Mouse (Mus musculus): ENCODE results near the gene Gm16181. TPM values are rescaled to one million over a fixed set of nuclear protein-coding genes. Genes with fewer than 3 reads are reported as not detected.

Gene Gm16181
- polyA plus RNA-seq, 1 experiment, result not detected

DNA sequence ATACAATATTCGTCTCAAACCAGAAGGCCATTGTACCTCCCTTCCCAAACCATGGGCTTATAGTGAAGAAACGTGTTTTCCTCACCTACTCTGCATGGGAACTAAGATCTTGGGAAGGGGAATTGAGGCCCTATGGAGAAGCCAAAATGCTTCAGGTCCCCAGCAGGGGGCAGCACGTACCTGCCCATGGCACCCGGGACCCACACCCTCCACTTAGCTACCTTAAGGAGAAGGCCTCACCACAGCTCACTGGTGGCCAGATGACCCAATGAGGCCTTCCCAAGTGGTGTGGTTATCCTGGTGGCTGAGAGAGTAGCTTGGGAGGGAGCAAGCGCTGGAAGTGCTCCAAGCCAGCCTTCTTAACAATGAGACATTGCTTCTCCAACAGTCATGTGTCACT is 42.1 kb upstream of the Gm16181 start:
- Histone ChIP-seq H3K36me3 (ENCODE audit: control insufficient read depth, insufficient read depth, low read length) (no peaks in the 10 kb centered on the region), H3K4me3 (ENCODE audit: control insufficient read depth, low read depth, low read length) (no peak overlapping the region), H3K4me1 (ENCODE audit: control insufficient read depth, insufficient read depth, low read length) (no peaks in the 10 kb centered on the region), H3K27me3 (ENCODE audit: control insufficient read depth, insufficient read depth, low read length) (no peaks in the 10 kb centered on the region), H3K27ac (ENCODE audit: control insufficient read depth, insufficient read depth, low read depth, low read length) (no peak overlapping the region)
- TF ChIP-seq POLR2A (IDR thresholded peaks at IDR 0.05; ENCODE audit: control insufficient read depth, low read depth, low read length), result no peak
- peak; percentile 82; the same call in 1 of the 2 replicates for TF ChIP-seq CTCF (IDR thresholded peaks at IDR 0.05; ENCODE audit: control insufficient read depth, insufficient read depth, insufficient replicate concordance, low read depth, low read length)

DNA sequence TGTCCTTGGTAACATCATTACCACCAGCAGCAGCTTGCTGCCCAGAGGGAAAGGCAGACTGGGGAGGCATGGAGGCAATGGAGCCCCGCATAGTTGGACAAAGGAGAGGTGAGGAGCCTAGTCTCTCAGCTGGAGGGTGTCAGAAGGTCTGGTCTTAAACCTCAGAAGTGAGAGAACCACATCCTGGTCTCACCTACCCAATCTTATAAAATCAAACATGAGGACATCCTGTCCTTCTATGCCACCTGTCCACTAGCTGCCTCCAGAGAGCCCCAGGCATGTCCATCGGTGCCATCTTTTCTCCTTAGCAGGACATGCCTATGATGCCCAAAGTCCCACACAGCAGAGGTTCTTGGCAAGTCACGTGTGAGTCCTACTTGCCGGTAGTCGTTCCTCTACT is 40.5 kb upstream of the Gm16181 start:
- TF ChIP-seq POLR2A (IDR thresholded peaks at IDR 0.05; ENCODE audit: control insufficient read depth, low read depth, low read length) (no peak), CTCF (IDR thresholded peaks at IDR 0.05; ENCODE audit: control insufficient read depth, insufficient read depth, insufficient replicate concordance, low read depth, low read length) (no peak)
- Histone ChIP-seq H3K4me3 (ENCODE audit: control insufficient read depth, low read depth, low read length) (no peak overlapping the region), H3K27ac (ENCODE audit: control insufficient read depth, insufficient read depth, low read depth, low read length) (no peak overlapping the region), H3K36me3 (ENCODE audit: control insufficient read depth, insufficient read depth, low read length) (no peaks in the 10 kb centered on the region), H3K4me1 (ENCODE audit: control insufficient read depth, insufficient read depth, low read length) (no peaks in the 10 kb centered on the region), H3K27me3 (ENCODE audit: control insufficient read depth, insufficient read depth, low read length) (no peaks in the 10 kb centered on the region)

GRCm38 (mm10) chr17:35185639-35186611 is 34.7 kb upstream of the Gm16181 start:
- H3K4me1 ChIP-seq (ENCODE audit: control insufficient read depth, insufficient read depth, low read length), result peaks cover 10% of the 10 kb centered on the region
- peak overlapping the region; percentile 17 for H3K4me3 ChIP-seq (ENCODE audit: control insufficient read depth, low read depth, low read length)
- H3K27me3 ChIP-seq (ENCODE audit: control insufficient read depth, insufficient read depth, low read length), result no peaks in the 10 kb centered on the region
- no peaks in the 10 kb centered on the region for H3K36me3 ChIP-seq (ENCODE audit: control insufficient read depth, insufficient read depth, low read length)
- no peak overlapping the region for H3K27ac ChIP-seq (ENCODE audit: control insufficient read depth, insufficient read depth, low read depth, low read length)
- TF ChIP-seq CTCF (IDR thresholded peaks at IDR 0.05; ENCODE audit: control insufficient read depth, insufficient read depth, insufficient replicate concordance, low read depth, low read length) (no peak), POLR2A (IDR thresholded peaks at IDR 0.05; ENCODE audit: control insufficient read depth, low read depth, low read length) (no peak)

DNA sequence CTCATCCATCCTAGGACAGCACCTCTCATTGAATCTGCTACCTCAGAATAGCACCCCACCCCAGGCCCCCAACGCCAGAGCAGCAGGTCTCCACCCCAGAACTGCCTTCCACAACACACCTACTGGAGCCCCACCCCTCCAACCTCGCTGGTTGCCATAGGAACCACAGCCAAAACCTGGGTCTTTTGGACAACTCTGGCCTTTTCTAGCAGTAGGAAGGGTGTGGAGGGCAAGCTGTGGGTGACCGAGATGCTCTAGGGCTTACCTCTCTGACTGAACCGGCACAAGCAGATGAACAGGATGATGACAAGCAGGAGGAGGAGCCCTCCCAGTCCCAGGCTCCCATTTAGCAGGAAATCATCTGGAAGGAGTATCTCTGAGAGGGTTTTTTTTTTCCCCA is 34.0 kb upstream of the Gm16181 start:
- Histone ChIP-seq H3K36me3 (ENCODE audit: control insufficient read depth, insufficient read depth, low read length) (no peaks in the 10 kb centered on the region), H3K27me3 (ENCODE audit: control insufficient read depth, insufficient read depth, low read length) (no peaks in the 10 kb centered on the region), H3K4me1 (ENCODE audit: control insufficient read depth, insufficient read depth, low read length) (peaks cover 10% of the 10 kb centered on the region), H3K27ac (ENCODE audit: control insufficient read depth, insufficient read depth, low read depth, low read length) (no peak overlapping the region), H3K4me3 (ENCODE audit: control insufficient read depth, low read depth, low read length) (no peak overlapping the region)
- no peak for TF ChIP-seq CTCF (IDR thresholded peaks at IDR 0.05; ENCODE audit: control insufficient read depth, insufficient read depth, insufficient replicate concordance, low read depth, low read length)
- no peak for TF ChIP-seq POLR2A (IDR thresholded peaks at IDR 0.05; ENCODE audit: control insufficient read depth, low read depth, low read length)

GRCm38 (mm10) chr17:35187345-35187744 is 33.3 kb upstream of the Gm16181 start:
- Histone ChIP-seq H3K27me3 (ENCODE audit: control insufficient read depth, insufficient read depth, low read length) (no peaks in the 10 kb centered on the region), H3K27ac (ENCODE audit: control insufficient read depth, insufficient read depth, low read depth, low read length) (no peak overlapping the region)
- TF ChIP-seq POLR2A (IDR thresholded peaks at IDR 0.05; ENCODE audit: control insufficient read depth, low read depth, low read length) (no peak), CTCF (IDR thresholded peaks at IDR 0.05; ENCODE audit: control insufficient read depth, insufficient read depth, insufficient replicate concordance, low read depth, low read length) (no peak)

DNA sequence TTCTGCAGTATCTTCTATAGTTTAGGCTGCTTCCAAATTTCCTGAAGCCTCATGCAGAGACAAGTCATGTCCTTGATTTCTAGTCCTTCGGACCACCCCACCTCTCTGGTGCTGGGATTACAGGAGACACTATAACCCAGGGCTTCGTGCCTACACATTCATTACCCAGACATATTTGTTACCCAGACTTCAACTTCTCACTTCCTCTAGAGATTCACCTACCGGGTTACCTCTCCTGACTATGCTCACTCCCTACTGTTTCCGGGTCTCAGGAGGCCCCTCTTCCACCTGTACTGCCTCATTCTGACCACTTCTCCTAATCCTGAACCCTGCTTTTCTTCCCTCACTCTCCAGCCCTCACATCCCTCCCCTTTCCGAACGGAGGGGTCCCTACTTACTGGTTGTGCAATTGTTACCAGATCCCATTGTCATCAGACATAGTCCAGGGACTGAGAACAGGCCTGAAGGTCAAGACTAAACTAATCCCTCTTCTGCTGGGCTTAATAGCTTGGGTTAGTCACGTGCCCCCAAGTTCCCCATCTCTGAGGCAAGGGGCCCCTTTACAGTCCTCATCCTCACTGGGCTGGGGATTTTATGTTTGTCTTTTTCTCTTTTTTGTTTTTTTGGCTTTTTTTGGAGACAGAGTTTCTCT is 32.5 kb upstream of the Gm16181 start, which contains the start of gene Lst1:
Gene Lst1 (minus strand): TSS at position 481 of the 652 bp plus-strand sequence.
- no peaks in the 10 kb centered on the region for H3K27me3 ChIP-seq (ENCODE audit: control insufficient read depth, insufficient read depth, low read length)
- H3K27ac ChIP-seq (ENCODE audit: control insufficient read depth, insufficient read depth, low read depth, low read length), result no peak within 1 kb of the TSS
- TF ChIP-seq CTCF (IDR thresholded peaks at IDR 0.05; ENCODE audit: control insufficient read depth, insufficient read depth, insufficient replicate concordance, low read depth, low read length) (no peak), POLR2A (IDR thresholded peaks at IDR 0.05; ENCODE audit: control insufficient read depth, low read depth, low read length) (no peak)
- no peaks in the 10 kb centered on the region for H3K36me3 ChIP-seq (ENCODE audit: control insufficient read depth, insufficient read depth, low read length)
- no peak within 1 kb of the TSS for H3K4me3 ChIP-seq (ENCODE audit: control insufficient read depth, low read depth, low read length)
- peaks cover 10% of the 10 kb centered on the region for H3K4me1 ChIP-seq (ENCODE audit: control insufficient read depth, insufficient read depth, low read length)

More at GRCm38 (mm10) chr17:35187345-35187744, 33.3 kb upstream of the Gm16181 start:
- peaks cover 10% of the 10 kb centered on the region for H3K4me1 ChIP-seq (ENCODE audit: control insufficient read depth, insufficient read depth, low read length)
- no peaks in the 10 kb centered on the region for H3K36me3 ChIP-seq (ENCODE audit: control insufficient read depth, insufficient read depth, low read length)
- no peak overlapping the region for H3K4me3 ChIP-seq (ENCODE audit: control insufficient read depth, low read depth, low read length)

DNA sequence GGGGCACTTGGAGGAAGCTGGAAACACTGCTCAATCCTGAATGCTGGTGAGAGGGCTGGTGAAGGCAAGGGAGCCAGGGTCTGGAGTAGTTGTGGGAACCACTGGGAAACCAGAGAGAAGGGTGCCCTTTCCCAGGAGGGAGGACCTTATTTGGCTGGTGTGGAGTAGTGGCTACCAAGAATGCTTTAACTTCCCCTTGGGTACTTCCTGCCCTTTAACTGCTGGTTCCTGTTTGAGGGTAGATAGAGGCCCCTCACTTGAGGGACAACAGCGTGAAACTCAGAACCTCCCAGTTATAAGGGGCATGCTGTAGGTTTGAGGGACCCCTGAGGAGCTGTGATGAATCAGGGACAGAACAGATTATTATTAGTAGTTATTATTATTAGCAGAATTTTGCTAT is 31.4 kb upstream of the Gm16181 start:
- Histone ChIP-seq H3K4me1 (ENCODE audit: control insufficient read depth, insufficient read depth, low read length) (peaks cover 10% of the 10 kb centered on the region), H3K27ac (ENCODE audit: control insufficient read depth, insufficient read depth, low read depth, low read length) (no peak overlapping the region), H3K36me3 (ENCODE audit: control insufficient read depth, insufficient read depth, low read length) (no peaks in the 10 kb centered on the region), H3K4me3 (ENCODE audit: control insufficient read depth, low read depth, low read length) (no peak overlapping the region), H3K27me3 (ENCODE audit: control insufficient read depth, insufficient read depth, low read length) (no peaks in the 10 kb centered on the region)
- TF ChIP-seq POLR2A (IDR thresholded peaks at IDR 0.05; ENCODE audit: control insufficient read depth, low read depth, low read length), result no peak

Measured in testis, adult 2 months (tissue).